In the genomic region with DNA sequence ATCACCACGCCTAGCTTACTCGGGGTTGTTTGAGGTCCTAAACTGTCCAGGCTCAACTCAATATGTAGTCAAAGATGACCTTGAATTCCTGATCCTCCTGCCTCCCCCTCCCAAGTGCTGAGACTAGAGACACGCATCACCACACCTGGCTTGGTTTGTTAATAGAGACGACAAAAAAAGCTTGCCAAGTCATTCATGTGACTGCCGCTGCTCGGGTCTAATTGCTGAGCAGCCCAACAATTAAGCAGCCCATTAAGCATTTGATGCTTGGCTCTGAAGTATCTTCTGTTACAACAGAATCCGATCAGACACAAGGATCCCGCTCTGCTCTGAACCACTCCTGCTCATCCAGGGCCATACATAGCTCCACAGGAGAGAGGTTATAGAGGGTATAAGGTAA, we compare ENCODE assay signal across 22 mouse cellular contexts. TPM values are rescaled to one million over a fixed set of nuclear protein-coding genes. Genes with fewer than 3 reads are reported as not detected.
DNase-seq lines count a peak whose midpoint lies in the region; ATAC-seq and TF ChIP-seq lines count a peak whose summit lies in the region.
"Had no signal": no experiment of that assay in that cellular context is flagged by ENCODE, and none has a peak within 500 bp of the region (broad histone marks: within the 10 kb centered on the region; RNA-seq: fewer than 3 reads in every experiment).

No protein-coding gene starts in this region.

- H3K27me3 ChIP-seq in forebrain, embryonic 14.5 days (replicated peaks; ENCODE audit: control insufficient read depth, insufficient read depth, low read length) = no peaks in the 10 kb centered on the region
- no peaks in the 10 kb centered on the region for H3K27me3 ChIP-seq in forebrain, embryonic 16.5 days (replicated peaks; ENCODE audit: control insufficient read depth, insufficient read depth, low read length)
- no peaks in the 10 kb centered on the region for H3K27me3 ChIP-seq in Patski
- no peaks in the 10 kb centered on the region for H3K27me3 ChIP-seq in kidney, adult 2 months (replicated peaks; ENCODE audit: control insufficient read depth, insufficient read depth, low read length)
- H3K27me3 ChIP-seq in liver, postnatal 0 days (ENCODE audit: insufficient read depth, low read length) = no peaks in the 10 kb centered on the region
- H3K27me3 ChIP-seq: forebrain, embryonic 13.5 days; hindbrain, embryonic 12.5 days had no signal

- H3K4me2 ChIP-seq in forebrain, embryonic 14.5 days (ENCODE audit: low read length) = no peak overlapping the region
- no peak overlapping the region for H3K4me2 ChIP-seq in forebrain, embryonic 16.5 days (ENCODE audit: low read length)
- no peak overlapping the region for H3K4me2 ChIP-seq in liver, postnatal 0 days (ENCODE audit: low read depth, low read length)
- H3K4me2 ChIP-seq: forebrain, embryonic 13.5 days; hindbrain, embryonic 12.5 days had no signal

- TF ChIP-seq CTCF in Patski (IDR thresholded peaks at IDR 0.05) = no peak
- TF ChIP-seq CTCF in kidney, adult 2 months (conservative IDR thresholded peaks at IDR 0.05; ENCODE audit: insufficient read depth, insufficient read length, low read depth, low read length) = no peak
- no peak for TF ChIP-seq CTCF in liver, postnatal 0 days (IDR thresholded peaks at IDR 0.05; ENCODE audit: low read depth)

- TF ChIP-seq POLR2A in kidney, adult 2 months (IDR thresholded peaks at IDR 0.05; ENCODE audit: low read depth, low read length) = no peak

- H3K27ac ChIP-seq in forebrain, embryonic 14.5 days (ENCODE audit: low read depth, low read length) = 0 out of 2 replicates have a peak overlapping the region, but pooled peaks have one; percentile 27
- H3K27ac ChIP-seq in forebrain, embryonic 16.5 days (ENCODE audit: low read length) = no peak overlapping the region
- H3K27ac ChIP-seq in kidney, adult 2 months (ENCODE audit: insufficient read depth, low read depth, low read length) = no peak overlapping the region
- no peak overlapping the region for H3K27ac ChIP-seq in liver, postnatal 0 days (ENCODE audit: low read depth)
- H3K27ac ChIP-seq: forebrain, embryonic 13.5 days; hindbrain, embryonic 12.5 days; limb, embryonic 10.5 days had no signal

- H3K4me3 ChIP-seq in forebrain, embryonic 14.5 days (ENCODE audit: low read depth, low read length) = no peak overlapping the region
- no peak overlapping the region for H3K4me3 ChIP-seq in forebrain, embryonic 16.5 days (replicated peaks; ENCODE audit: low read length)
- no peak overlapping the region for H3K4me3 ChIP-seq in kidney, adult 2 months (ENCODE audit: insufficient read depth, low read depth, low read length)
- no peak overlapping the region for H3K4me3 ChIP-seq in liver, postnatal 0 days (ENCODE audit: low read depth, low read length)
- H3K4me3 ChIP-seq: forebrain, embryonic 13.5 days; hindbrain, embryonic 12.5 days; limb, embryonic 10.5 days; megakaryocyte, embryonic 14.5 days had no signal

- WGBS in forebrain, embryonic 14.5 days = 43% methylated on average over 8 of the region's 8 CpGs
- 35% methylated on average over 8 of the region's 8 CpGs for WGBS in forebrain, embryonic 16.5 days
- 26% methylated on average over 8 of the region's 8 CpGs for WGBS in kidney, adult 2 months
- WGBS in liver, postnatal 0 days (ENCODE audit: insufficient replicate concordance) = 70% methylated on average over 8 of the region's 8 CpGs

- ATAC-seq in forebrain, embryonic 14.5 days = no peak
- no peak for ATAC-seq in forebrain, embryonic 16.5 days
- no peak for ATAC-seq in Patski
- no peak for ATAC-seq in liver, postnatal 0 days
- ATAC-seq in inflammation-experienced regulatory T-cells, adult 6 months = no peak
- ATAC-seq: forebrain, embryonic 13.5 days; intestine, embryonic 16.5 days had no signal

- POLR2A ChIA-PET in Patski (lab: Charles Lee) = no interaction called here

- H3K9me3 ChIP-seq in forebrain, embryonic 14.5 days (replicated peaks; ENCODE audit: control insufficient read depth, low read length) = 0 out of 2 replicates have a peak, but pooled peaks cover 6% of the 10 kb centered on the region
- H3K9me3 ChIP-seq in forebrain, embryonic 16.5 days (ENCODE audit: control insufficient read depth, low read length) = peaks cover 15% of the 10 kb centered on the region
- H3K9me3 ChIP-seq in liver, postnatal 0 days (ENCODE audit: low read length) = peaks cover 9% of the 10 kb centered on the region; the same call in 1 of the 2 replicates
- H3K9me3 ChIP-seq: hindbrain, embryonic 12.5 days; limb, embryonic 10.5 days had no signal

- no peak for DNase-seq in forebrain, embryonic 14.5 days (ENCODE audit: low spot score)
- DNase-seq in Patski (ENCODE audit: low read depth, low spot score) = peak; percentile 51
- DNase-seq in kidney, adult 2 months = peak; percentile 74
- DNase-seq in kidney, postnatal 10 days = peak; percentile 30
- no peak for DNase-seq in liver, postnatal 0 days
- no peak for DNase-seq in right cerebral cortex, adult 2 months (ENCODE audit: low spot score in 2 of 2)
- DNase-seq: adrenal gland, postnatal 14 days; cerebellum, adult 11-12 months; layer of hippocampus, adult 9-11 months; lung, adult 18-20 months; midbrain, embryonic 14.5 days; right cerebral cortex, postnatal 14 days; spleen, adult 18-20 months; thymus, postnatal 4 days had no signal

- no peaks in the 10 kb centered on the region for H3K4me1 ChIP-seq in forebrain, embryonic 14.5 days (ENCODE audit: control insufficient read depth, insufficient read depth, low read length)
- H3K4me1 ChIP-seq in forebrain, embryonic 16.5 days (replicated peaks; ENCODE audit: control insufficient read depth, insufficient read depth, low read length) = no peaks in the 10 kb centered on the region
- H3K4me1 ChIP-seq in kidney, adult 2 months (ENCODE audit: control insufficient read depth, insufficient read depth, low read length) = no peaks in the 10 kb centered on the region
- H3K4me1 ChIP-seq in liver, postnatal 0 days (ENCODE audit: insufficient read depth) = no peaks in the 10 kb centered on the region
- H3K4me1 ChIP-seq: forebrain, embryonic 13.5 days; hindbrain, embryonic 12.5 days; limb, embryonic 10.5 days had no signal

- H3K36me3 ChIP-seq in forebrain, embryonic 14.5 days (ENCODE audit: control insufficient read depth, insufficient read depth, low read length) = no peaks in the 10 kb centered on the region
- no peaks in the 10 kb centered on the region for H3K36me3 ChIP-seq in forebrain, embryonic 16.5 days (ENCODE audit: control insufficient read depth, insufficient read depth)
- H3K36me3 ChIP-seq in kidney, adult 2 months (ENCODE audit: control insufficient read depth, insufficient read depth, low read length) = no peaks in the 10 kb centered on the region
- no peaks in the 10 kb centered on the region for H3K36me3 ChIP-seq in liver, postnatal 0 days (replicated peaks; ENCODE audit: insufficient read depth, low read length)
- H3K36me3 ChIP-seq: hindbrain, embryonic 12.5 days; limb, embryonic 10.5 days had no signal

- H3K9ac ChIP-seq in forebrain, embryonic 14.5 days (ENCODE audit: low read length) = no peak overlapping the region
- no peak overlapping the region for H3K9ac ChIP-seq in forebrain, embryonic 16.5 days (replicated peaks; ENCODE audit: low read depth, low read length)
- H3K9ac ChIP-seq in liver, postnatal 0 days (replicated peaks) = no peak overlapping the region
- H3K9ac ChIP-seq: forebrain, embryonic 13.5 days; hindbrain, embryonic 12.5 days had no signal

- in situ Hi-C loops in Patski (cut with MboI; ENCODE audit: low pct_unique_long_range_greater_than_20kb) = no loop called here

- CTCF ChIA-PET in Patski (lab: Charles Lee) = interaction anchor here (0.7 to 1.7 kb wide), 4 partner anchors 9 to 25 kb away, joined by 3 to 7 read pairs (median 4); no protein-coding TSS in a partner anchor

- no peak for TF ChIP-seq EP300 in liver, postnatal 0 days (IDR thresholded peaks at IDR 0.05; ENCODE audit: low read depth)

RNA-seq across cellular contexts. Expression of a gene that starts 10.8 kb away (rescaled TPM):
- 0.18 and 0.77 TPM in 2 replicates for polyA plus RNA-seq in forebrain, embryonic 14.5 days (2014; fragmentation: Nextera tagmentation; extraction: Ambion mirVana)
- polyA plus RNA-seq in forebrain, embryonic 16.5 days (2015; fragmentation: Nextera tagmentation; extraction: Ambion mirVana) = 0.36 and 1.0 TPM in 2 replicates
- polyA plus RNA-seq in Patski (2021) = 0.03 TPM
- 0.13 TPM in 1 of 2 replicates, not detected in the other for polyA plus RNA-seq in kidney, adult 2 months (2012; rRNA removed)
- polyA plus RNA-seq in liver, postnatal 0 days (2015; fragmentation: Nextera tagmentation; extraction: Ambion mirVana) = not detected in 2 replicates
- not detected for polyA plus RNA-seq in inflammation-experienced regulatory T-cells, adult 6 months (2017; shearing (Covaris generic))

RNA-seq across cellular contexts. Expression of a gene that starts 17.3 kb away (rescaled TPM):
- 68.3 and 71.5 TPM in 2 replicates for polyA plus RNA-seq in forebrain, embryonic 14.5 days (2014; fragmentation: Nextera tagmentation; extraction: Ambion mirVana)
- polyA plus RNA-seq in forebrain, embryonic 16.5 days (2015; fragmentation: Nextera tagmentation; extraction: Ambion mirVana) = 77.9 and 78.6 TPM in 2 replicates
- 54.0 TPM for polyA plus RNA-seq in Patski (2021)
- polyA plus RNA-seq in kidney, adult 2 months (2012; rRNA removed) = 80.6 and 85.0 TPM in 2 replicates
- polyA plus RNA-seq in liver, postnatal 0 days (2015; fragmentation: Nextera tagmentation; extraction: Ambion mirVana) = 32.8 and 34.6 TPM in 2 replicates
- 10 to 100 TPM; 52.1 to 67.4 (median 67.2) TPM for polyA plus RNA-seq in inflammation-experienced regulatory T-cells, adult 6 months (2017; shearing (Covaris generic))

RNA-seq across cellular contexts. Expression of a gene that starts 31.2 kb away (rescaled TPM):
- polyA plus RNA-seq in forebrain, embryonic 14.5 days (2014; fragmentation: Nextera tagmentation; extraction: Ambion mirVana) = 32.3 and 39.3 TPM in 2 replicates
- 45.4 and 49.5 TPM in 2 replicates for polyA plus RNA-seq in forebrain, embryonic 16.5 days (2015; fragmentation: Nextera tagmentation; extraction: Ambion mirVana)
- polyA plus RNA-seq in Patski (2021) = 35.1 TPM
- 17.9 and 18.1 TPM in 2 replicates for polyA plus RNA-seq in kidney, adult 2 months (2012; rRNA removed)
- polyA plus RNA-seq in liver, postnatal 0 days (2015; fragmentation: Nextera tagmentation; extraction: Ambion mirVana) = 12.5 and 12.8 TPM in 2 replicates
- polyA plus RNA-seq in inflammation-experienced regulatory T-cells, adult 6 months (2017; shearing (Covaris generic)) = 1 to 10 TPM; 5.4 to 6.2 (median 5.6) TPM

RNA-seq across cellular contexts. Expression of a gene that starts 52.9 kb away (rescaled TPM):
- polyA plus RNA-seq in forebrain, embryonic 14.5 days (2014; fragmentation: Nextera tagmentation; extraction: Ambion mirVana) = 0.07 TPM in 1 of 2 replicates, not detected in the other
- polyA plus RNA-seq in forebrain, embryonic 16.5 days (2015; fragmentation: Nextera tagmentation; extraction: Ambion mirVana) = 0.13 TPM in 1 of 2 replicates, not detected in the other
- polyA plus RNA-seq in Patski (2021) = not detected
- polyA plus RNA-seq in kidney, adult 2 months (2012; rRNA removed) = 0.99 and 1.1 TPM in 2 replicates
- not detected in 2 replicates for polyA plus RNA-seq in liver, postnatal 0 days (2015; fragmentation: Nextera tagmentation; extraction: Ambion mirVana)
- polyA plus RNA-seq in inflammation-experienced regulatory T-cells, adult 6 months (2017; shearing (Covaris generic)) = not detected
- polyA plus RNA-seq: forebrain, embryonic 13.5 days; heart, embryonic 16.5 days; hindbrain, embryonic 12.5 days; intestine, embryonic 16.5 days had no signal

RNA-seq across cellular contexts. Expression of a gene that starts 57.3 kb away (rescaled TPM):
- polyA plus RNA-seq in forebrain, embryonic 14.5 days (2014; fragmentation: Nextera tagmentation; extraction: Ambion mirVana) = 137 and 144 TPM in 2 replicates
- polyA plus RNA-seq in forebrain, embryonic 16.5 days (2015; fragmentation: Nextera tagmentation; extraction: Ambion mirVana) = 124 and 142 TPM in 2 replicates
- polyA plus RNA-seq in Patski (2021) = 117 TPM
- 91.8 and 99.4 TPM in 2 replicates for polyA plus RNA-seq in kidney, adult 2 months (2012; rRNA removed)
- polyA plus RNA-seq in liver, postnatal 0 days (2015; fragmentation: Nextera tagmentation; extraction: Ambion mirVana) = 146 and 160 TPM in 2 replicates
- polyA plus RNA-seq in inflammation-experienced regulatory T-cells, adult 6 months (2017; shearing (Covaris generic)) = 100 to 1,000 TPM in 1 of 3 experiments, 10 to 100 TPM in 2; 76.8 to 100 (median 78.4) TPM

Comparison
In these comparisons a context has a peak if more than half of its experiments do, and no peak if none do; other contexts are left out.
1. DNase-seq: peak in Patski (single experiment), kidney, adult 2 months (single experiment) and kidney, postnatal 10 days (single experiment); none in forebrain, embryonic 14.5 days (single experiment), liver, postnatal 0 days (single experiment) and right cerebral cortex, adult 2 months (0 of 2).